Mouse (Mus musculus) yolk sac, embryonic 10.5 days (tissue): ENCODE measurements around the gene Clca2.
"Not testable (repeated sequence)": the region's sequence is repeated elsewhere in the genome, so short reads cannot be mapped to it uniquely, and the experiment has no call there.

Experiments
- DNase-seq: peaks from one replicate; pipeline ENCODE4 v3.0.0-alpha.2; 2017; ENCODE audit warnings: low spot score

The Clca2 gene

DNA sequence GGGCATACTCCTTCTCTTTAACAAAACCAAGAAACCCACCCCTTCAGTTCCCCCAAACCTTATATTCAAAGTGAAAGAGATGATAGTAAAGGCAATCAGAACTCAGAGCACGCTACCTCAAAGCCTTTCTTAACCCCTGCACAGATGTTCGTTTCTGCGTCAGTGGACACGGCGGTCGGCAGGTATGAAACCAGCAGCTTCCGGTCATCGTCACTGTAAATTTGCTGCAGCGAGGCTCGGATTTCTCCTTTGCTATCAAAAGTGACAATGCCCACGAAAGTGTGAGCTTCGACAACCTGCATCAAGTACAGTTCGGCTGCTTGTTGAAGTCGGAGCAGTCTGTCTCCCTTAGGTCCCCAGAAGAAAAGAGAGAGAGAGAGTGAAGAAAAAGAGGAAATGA, 13.1 kb downstream of the Clca2 start:
- DNase-seq, result no peak

DNA sequence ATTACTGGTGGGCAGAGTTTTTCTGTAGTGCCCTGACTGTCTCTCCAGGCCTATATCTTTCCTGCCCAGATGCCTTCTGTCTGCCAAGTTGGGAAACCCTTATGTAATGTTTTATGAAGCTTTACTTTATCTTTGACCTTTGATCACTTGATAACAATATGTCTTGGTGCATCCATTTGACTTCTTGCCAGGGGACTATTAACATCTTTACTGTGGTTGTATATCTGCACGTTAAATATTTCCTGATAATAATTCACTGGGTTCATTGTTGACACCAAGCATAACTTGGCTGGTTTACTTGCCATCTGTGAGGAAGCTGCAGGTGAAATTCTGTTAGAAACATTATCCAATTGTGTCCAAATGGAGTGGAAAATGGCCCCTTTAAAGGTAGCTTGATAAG, 16.2 kb downstream of the Clca2 start:
- DNase-seq, result no peak

DNA sequence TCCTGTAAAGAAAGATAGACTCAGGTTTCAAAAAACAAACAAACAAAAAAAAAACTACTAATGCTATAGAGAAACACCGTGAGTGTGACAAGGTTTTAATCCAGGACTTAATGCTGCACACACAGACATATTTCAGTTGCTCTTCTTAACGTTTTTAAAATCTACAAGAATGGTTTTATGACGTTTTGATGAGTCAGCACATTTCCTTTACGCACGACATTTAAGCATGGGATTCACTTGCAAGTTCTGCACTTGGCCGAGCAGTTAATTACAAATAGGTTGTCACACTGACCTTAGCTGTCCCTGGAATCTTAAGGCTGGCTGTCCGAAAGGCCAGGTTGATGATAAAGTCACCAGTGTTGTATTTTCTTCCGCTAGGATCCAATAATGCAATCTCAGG, 18.3 kb downstream of the Clca2 start:
- no peak for DNase-seq

DNA sequence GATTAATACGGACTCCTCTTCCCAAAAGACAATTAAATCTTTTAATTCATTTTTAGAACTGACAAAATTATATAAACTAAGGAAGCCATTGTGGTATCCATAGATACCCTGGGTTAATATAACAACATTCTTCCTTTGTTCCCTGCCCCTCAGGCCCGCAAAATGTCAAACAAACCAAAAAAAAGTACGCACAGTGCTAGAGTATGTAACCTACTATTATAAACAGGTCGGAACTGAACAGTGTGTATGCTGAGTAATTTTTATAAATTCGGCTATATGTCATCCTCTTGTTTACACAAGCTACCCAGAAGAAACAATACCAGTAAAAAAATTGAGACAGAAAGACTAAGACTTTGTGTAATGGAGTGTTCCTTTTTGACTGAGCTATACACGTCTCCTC, 20.8 kb downstream of the Clca2 start:
- DNase-seq, result no peak

DNA sequence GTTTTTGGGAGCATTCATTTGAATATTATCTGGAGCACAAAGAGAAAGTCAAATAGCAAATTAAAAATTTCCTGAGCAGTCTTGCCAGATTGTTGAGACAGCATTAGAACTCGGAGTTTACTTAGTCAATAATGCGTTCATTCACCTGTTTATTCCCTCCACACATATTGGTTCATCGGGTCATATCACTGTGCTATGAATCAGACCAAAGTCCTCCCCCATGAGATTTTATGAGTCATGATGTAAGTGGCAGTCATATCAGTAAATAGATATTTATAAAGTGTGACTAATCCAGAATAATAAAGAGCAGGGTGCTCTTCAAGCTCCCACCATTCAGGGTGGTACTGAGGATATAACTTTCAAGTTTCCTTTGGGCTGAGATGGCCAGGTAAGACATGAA, 26.9 kb downstream of the Clca2 start:
- no peak for DNase-seq

DNA sequence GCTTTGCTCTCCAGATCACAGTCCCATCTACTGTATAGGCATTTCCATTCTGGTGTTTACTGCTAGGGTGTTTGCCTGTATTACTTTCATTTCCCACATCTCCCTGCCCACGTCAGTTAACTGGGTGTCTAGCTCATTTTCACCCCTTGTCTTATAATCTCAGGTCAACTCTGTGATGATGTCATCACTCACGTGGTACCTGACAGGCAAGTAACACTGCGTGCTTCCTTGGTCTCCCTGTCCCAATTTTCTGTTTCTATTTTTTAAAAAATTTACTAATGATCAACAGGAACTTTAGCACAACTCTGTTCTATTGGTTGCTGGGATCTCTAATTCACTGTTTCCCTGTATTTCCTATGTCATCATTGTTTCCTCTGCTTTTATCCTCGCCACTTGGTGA, 30.3 kb downstream of the Clca2 start:
- DNase-seq, result no peak

DNA sequence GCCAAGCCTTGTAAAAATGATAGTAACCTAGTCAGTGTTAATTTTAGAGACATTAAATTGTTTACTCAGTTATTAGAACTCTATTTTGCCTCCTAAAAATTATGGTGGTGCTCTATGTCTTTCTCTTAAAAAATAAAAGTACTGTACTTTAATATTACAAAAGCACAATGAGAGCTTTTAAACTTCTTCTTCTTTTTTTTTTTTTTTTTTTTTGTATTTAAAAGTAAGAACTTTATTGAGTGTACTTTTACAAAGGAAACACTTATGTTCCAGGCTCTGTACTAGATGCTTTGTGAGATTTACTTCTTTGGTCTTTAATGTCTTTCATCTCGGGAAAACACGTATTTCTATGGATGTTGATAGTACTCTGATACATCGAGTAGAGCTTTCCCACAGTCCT, 44.1 kb downstream of the Clca2 start:
- DNase-seq, result not testable (repeated sequence)

DNA sequence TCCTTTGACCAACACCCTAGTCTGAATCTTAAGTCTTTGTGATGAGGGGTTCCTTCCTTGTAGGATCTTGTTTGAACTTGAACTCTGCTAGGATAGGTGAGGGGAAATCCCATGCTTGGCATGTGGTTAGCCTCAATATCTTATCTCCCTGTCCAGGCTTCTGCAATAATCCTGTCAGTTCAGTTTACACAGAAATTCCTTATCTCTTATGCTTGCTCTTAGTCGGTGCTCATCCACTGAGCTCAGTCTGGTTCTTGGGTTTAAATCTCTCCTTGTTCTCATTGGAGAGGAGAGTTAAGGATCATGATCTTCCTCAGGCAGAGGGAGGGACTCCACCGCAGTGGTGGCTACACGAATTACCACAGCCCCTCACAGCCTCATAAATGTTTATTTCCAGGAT, 49.4 kb downstream of the Clca2 start:
- DNase-seq, result peak; percentile 33

DNA sequence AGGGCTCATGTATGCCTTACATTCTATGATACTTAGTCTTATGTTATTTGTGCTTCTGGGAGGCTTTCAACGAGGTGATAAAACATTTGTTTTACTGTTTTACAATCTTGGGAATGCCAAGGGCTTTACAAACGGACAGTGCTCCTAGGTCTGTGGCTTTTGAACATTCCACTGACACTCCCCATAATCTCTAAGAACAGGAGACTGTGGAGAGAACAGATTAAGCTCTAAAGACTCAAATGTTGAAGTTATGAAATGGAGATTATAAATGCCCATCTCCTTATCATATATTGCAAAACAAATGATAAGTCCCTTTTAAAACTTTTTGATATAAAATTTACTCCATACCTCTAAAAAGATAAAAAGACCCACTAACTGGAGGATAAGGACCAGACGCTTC, 60.4 kb downstream of the Clca2 start:
- no peak for DNase-seq

DNA sequence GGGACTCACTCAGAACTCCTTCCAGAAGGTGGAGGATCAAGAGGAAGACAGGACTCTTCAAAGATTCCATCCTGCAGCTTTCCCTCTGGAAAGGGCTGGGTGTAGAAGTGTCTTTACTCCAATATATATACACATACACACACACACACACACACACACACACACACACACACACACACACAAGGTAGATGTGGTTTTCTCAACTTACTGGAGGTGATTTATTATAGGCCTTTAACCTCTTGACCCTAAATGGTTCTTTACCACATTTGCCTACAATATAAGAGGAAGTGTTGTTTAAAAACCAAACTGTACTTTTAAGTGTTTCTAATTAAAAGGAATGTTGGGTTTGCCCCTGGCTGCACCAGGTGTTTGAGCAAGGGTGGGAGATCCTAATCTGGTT, 66.6 kb downstream of the Clca2 start, which contains the start of gene Clca1:
Clca1 (minus strand) TSS at position 101 of the 400 bp plus-strand sequence.
- no peak for DNase-seq

DNA sequence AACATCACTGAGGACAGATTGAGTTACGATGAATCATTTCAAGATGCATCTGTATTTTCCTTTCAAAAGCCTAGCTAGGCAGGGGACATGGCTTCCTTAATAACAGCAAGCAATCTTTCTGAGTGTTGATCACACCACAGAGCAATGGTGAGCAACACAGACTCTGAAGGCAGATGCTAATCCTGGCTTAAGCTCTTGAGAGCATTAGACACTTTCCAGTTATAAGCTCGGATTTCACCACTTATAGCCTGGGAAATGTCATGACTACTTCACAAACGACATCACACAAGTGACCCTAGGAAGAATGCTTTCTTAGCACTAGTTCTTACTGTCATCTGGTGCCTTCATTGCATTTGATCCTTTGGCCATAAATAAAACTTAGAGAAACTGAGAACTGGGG, 71.2 kb downstream of the Clca2 start:
- no peak for DNase-seq

DNA sequence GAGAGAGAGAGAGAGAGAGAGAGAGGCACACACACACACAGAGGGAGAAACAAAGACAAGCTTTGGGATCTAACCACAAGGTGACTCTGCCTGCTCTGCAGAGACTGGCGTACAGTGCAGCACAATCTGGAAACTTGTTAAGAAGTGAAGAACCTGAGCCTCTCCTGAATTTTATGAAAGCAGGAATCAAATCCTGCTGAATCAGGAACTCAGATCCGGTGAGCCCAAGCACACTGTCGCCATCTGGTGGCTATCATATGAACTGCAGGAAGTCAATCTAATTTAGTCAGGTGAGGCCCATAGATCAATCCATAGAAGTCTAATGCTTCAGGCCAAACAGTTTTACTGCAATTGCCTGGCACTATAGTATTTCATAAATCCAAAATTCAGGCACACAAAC, 72.5 kb downstream of the Clca2 start:
- no peak for DNase-seq
